Mouse (Mus musculus): ENCODE measurements at regions not wholly inside any gene's neighbourhood (a gene's known extent, or its start where the extent isn't known, plus 50 kb on each side); places are given as distances from the start of the nearest gene placed in this dataset.

- TF ChIP-seq CTCF (IDR thresholded peaks at IDR 0.05; ENCODE audit: borderline replicate concordance, insufficient read depth, low read depth, low read length), result no peak
- TF ChIP-seq POLR2A (IDR thresholded peaks at IDR 0.05; ENCODE audit: borderline replicate concordance, insufficient read depth, low read length), result no peak
Measured at GRCm38 (mm10) chr3:115604734-115605279, 110.1 kb downstream of the S1pr1 start.

Data from cerebellum, adult 2 months (tissue).